Mouse (Mus musculus): ENCODE results near the gene Spsb4. TPM values are rescaled to one million over a fixed set of nuclear protein-coding genes. Genes with fewer than 3 reads are reported as not detected.

The Spsb4 gene
- polyA plus RNA-seq, 1 experiment, result 0.43 TPM

GRCm38 (mm10) chr9:96980037-96980997 lies 38.3 kb downstream of the Spsb4 start:
- 94% methylated on average over 10 of the region's 10 CpGs for WGBS
- DNase-seq, result no peak
- Histone ChIP-seq H3K4me1 (replicated peaks; ENCODE audit: control insufficient read depth, insufficient read depth, low read length) (no peaks in the 10 kb centered on the region), H3K27ac (ENCODE audit: control insufficient read depth, insufficient read depth, low read length) (no peak overlapping the region), H3K4me3 (ENCODE audit: control insufficient read depth, insufficient read depth, low read length) (no peak overlapping the region), H3K27me3 (ENCODE audit: control insufficient read depth, insufficient read depth, low read length) (no peaks in the 10 kb centered on the region), H3K36me3 (ENCODE audit: control insufficient read depth, insufficient read depth, low read length) (no peaks in the 10 kb centered on the region)
- no peak for TF ChIP-seq POLR2A (IDR thresholded peaks at IDR 0.05; ENCODE audit: control insufficient read depth, extremely low read depth, insufficient read depth, low read length, poor library complexity)
- no peak for TF ChIP-seq CTCF (IDR thresholded peaks at IDR 0.05; ENCODE audit: borderline replicate concordance, control insufficient read depth, extremely low read depth, insufficient read depth, low read length, poor library complexity)

GRCm38 (mm10) chr9:96979417-96980030 lies 39.1 kb downstream of the Spsb4 start:
- no peaks in the 10 kb centered on the region for H3K4me1 ChIP-seq (replicated peaks; ENCODE audit: control insufficient read depth, insufficient read depth, low read length)
- no peaks in the 10 kb centered on the region for H3K36me3 ChIP-seq (ENCODE audit: control insufficient read depth, insufficient read depth, low read length)
- DNase-seq, result no peak
- 83% methylated on average over 13 of the region's 13 CpGs for WGBS
- no peak overlapping the region for H3K27ac ChIP-seq (ENCODE audit: control insufficient read depth, insufficient read depth, low read length)
- H3K27me3 ChIP-seq (ENCODE audit: control insufficient read depth, insufficient read depth, low read length), result no peaks in the 10 kb centered on the region
- TF ChIP-seq CTCF (IDR thresholded peaks at IDR 0.05; ENCODE audit: borderline replicate concordance, control insufficient read depth, extremely low read depth, insufficient read depth, low read length, poor library complexity), result no peak
- no peak overlapping the region for H3K4me3 ChIP-seq (ENCODE audit: control insufficient read depth, insufficient read depth, low read length)

- WGBS, result 92% methylated on average over 10 of the region's 10 CpGs
- H3K27ac ChIP-seq (ENCODE audit: control insufficient read depth, insufficient read depth, low read length), result no peak overlapping the region
- H3K4me3 ChIP-seq (ENCODE audit: control insufficient read depth, insufficient read depth, low read length), result no peak overlapping the region
- H3K36me3 ChIP-seq (ENCODE audit: control insufficient read depth, insufficient read depth, low read length), result no peaks in the 10 kb centered on the region
- no peaks in the 10 kb centered on the region for H3K4me1 ChIP-seq (replicated peaks; ENCODE audit: control insufficient read depth, insufficient read depth, low read length)
- no peak for TF ChIP-seq CTCF (IDR thresholded peaks at IDR 0.05; ENCODE audit: borderline replicate concordance, control insufficient read depth, extremely low read depth, insufficient read depth, low read length, poor library complexity)
- TF ChIP-seq POLR2A (IDR thresholded peaks at IDR 0.05; ENCODE audit: control insufficient read depth, extremely low read depth, insufficient read depth, low read length, poor library complexity), result no peak
- no peaks in the 10 kb centered on the region for H3K27me3 ChIP-seq (ENCODE audit: control insufficient read depth, insufficient read depth, low read length)
- DNase-seq, result no peak
These were observed 40.4 kb downstream of the Spsb4 start for GRCm38 (mm10) chr9:96978147-96978782.

- TF ChIP-seq POLR2A (IDR thresholded peaks at IDR 0.05; ENCODE audit: control insufficient read depth, extremely low read depth, insufficient read depth, low read length, poor library complexity) (no peak), CTCF (IDR thresholded peaks at IDR 0.05; ENCODE audit: borderline replicate concordance, control insufficient read depth, extremely low read depth, insufficient read depth, low read length, poor library complexity) (no peak)
- Histone ChIP-seq H3K4me1 (replicated peaks; ENCODE audit: control insufficient read depth, insufficient read depth, low read length) (no peaks in the 10 kb centered on the region), H3K36me3 (ENCODE audit: control insufficient read depth, insufficient read depth, low read length) (no peaks in the 10 kb centered on the region), H3K27me3 (ENCODE audit: control insufficient read depth, insufficient read depth, low read length) (no peaks in the 10 kb centered on the region), H3K4me3 (ENCODE audit: control insufficient read depth, insufficient read depth, low read length) (no peak overlapping the region), H3K27ac (ENCODE audit: control insufficient read depth, insufficient read depth, low read length) (no peak overlapping the region)
- 92% methylated on average over 13 of the region's 13 CpGs for WGBS
- no peak for DNase-seq
These were observed 41.1 kb downstream of the Spsb4 start for GRCm38 (mm10) chr9:96977287-96978145.

GRCm38 (mm10) chr9:96973091-96973490 lies 45.6 kb downstream of the Spsb4 start:
- no peak for DNase-seq
- 94% methylated on average over 9 of the region's 9 CpGs for WGBS
- TF ChIP-seq POLR2A (IDR thresholded peaks at IDR 0.05; ENCODE audit: control insufficient read depth, extremely low read depth, insufficient read depth, low read length, poor library complexity) (no peak), CTCF (IDR thresholded peaks at IDR 0.05; ENCODE audit: borderline replicate concordance, control insufficient read depth, extremely low read depth, insufficient read depth, low read length, poor library complexity) (no peak)
- Histone ChIP-seq H3K4me1 (replicated peaks; ENCODE audit: control insufficient read depth, insufficient read depth, low read length) (no peaks in the 10 kb centered on the region), H3K27ac (ENCODE audit: control insufficient read depth, insufficient read depth, low read length) (no peak overlapping the region), H3K27me3 (ENCODE audit: control insufficient read depth, insufficient read depth, low read length) (no peaks in the 10 kb centered on the region), H3K4me3 (ENCODE audit: control insufficient read depth, insufficient read depth, low read length) (no peak overlapping the region), H3K36me3 (ENCODE audit: control insufficient read depth, insufficient read depth, low read length) (no peaks in the 10 kb centered on the region)
